ENCODE assay signal across 14 mouse cellular contexts in genomic region chr10:51271364-51271763, GRCm38 (mm10).
DNase-seq lines count a peak whose midpoint lies in the region; ATAC-seq lines count a peak whose summit lies in the region.
"Had no signal": no experiment of that assay in that cellular context is flagged by ENCODE, and none has a peak within 500 bp of the region (broad histone marks: within the 10 kb centered on the region; RNA-seq: fewer than 3 reads in every experiment).

No protein-coding gene starts in this region.

- H3K27me3 ChIP-seq in midbrain, embryonic 13.5 days, result peaks cover 8% of the 10 kb centered on the region

- DNase-seq in left cerebral cortex, adult 11 months (ENCODE audit: low spot score), result peak; percentile 55
- DNase-seq in left cerebral cortex, postnatal 4 days, result no peak
- peak; percentile 25 for DNase-seq in frontal cortex, postnatal 25 days (ENCODE audit: low spot score in 2 of 2)
- DNase-seq in left cerebral cortex, postnatal 14 days (ENCODE audit: low spot score in 2 of 2), result peak; percentile 42 to 79
- no peak for DNase-seq in neural tube, embryonic 10.5 days (ENCODE audit: extremely low spot score, low spot score)
- no peak for DNase-seq in cerebellum, adult 8-10 months
- DNase-seq: adrenal gland, postnatal 14 days; cerebellum, postnatal 14 days; heart, postnatal 10 days had no signal

- 94% methylated on average over 1 of the region's 1 CpGs for WGBS in midbrain, embryonic 13.5 days

- no peak overlapping the region for H3K4me2 ChIP-seq in midbrain, embryonic 13.5 days (replicated peaks)
- H3K4me2 ChIP-seq: midbrain, embryonic 12.5 days had no signal

- no peaks in the 10 kb centered on the region for H3K9me3 ChIP-seq in midbrain, embryonic 13.5 days
- H3K9me3 ChIP-seq: midbrain, embryonic 12.5 days had no signal

- ATAC-seq in midbrain, embryonic 13.5 days, result no peak
- ATAC-seq: CD4-positive, CD25-positive, alpha-beta regulatory T cell, adult 4 months; inflammation-experienced regulatory T-cells, adult 6 months; lung, postnatal 0 days had no signal

- no peak overlapping the region for H3K9ac ChIP-seq in midbrain, embryonic 13.5 days (replicated peaks)
- H3K9ac ChIP-seq: midbrain, embryonic 12.5 days had no signal

- H3K27ac ChIP-seq in midbrain, embryonic 13.5 days, result no peak overlapping the region
- H3K27ac ChIP-seq: midbrain, embryonic 12.5 days had no signal

- intact Hi-C loops in left cerebral cortex, postnatal 4 days (cut with DNase I), result no loop called here
- intact Hi-C loops in left cerebral cortex, postnatal 14 days (cut with DNase I), result no loop called here

- H3K36me3 ChIP-seq in midbrain, embryonic 13.5 days, result no peaks in the 10 kb centered on the region
- H3K36me3 ChIP-seq: midbrain, embryonic 12.5 days had no signal

- no peaks in the 10 kb centered on the region for H3K4me1 ChIP-seq in midbrain, embryonic 13.5 days (replicated peaks)
- H3K4me1 ChIP-seq: midbrain, embryonic 12.5 days had no signal

- no peak overlapping the region for H3K4me3 ChIP-seq in midbrain, embryonic 13.5 days (replicated peaks)
- H3K4me3 ChIP-seq: midbrain, embryonic 12.5 days had no signal

Comparison
In these comparisons a context has a peak if more than half of its experiments do, and no peak if none do; other contexts are left out.
1. DNase-seq: peak in left cerebral cortex, adult 11 months (single experiment), frontal cortex, postnatal 25 days (2 of 2) and left cerebral cortex, postnatal 14 days (2 of 2); none in left cerebral cortex, postnatal 4 days (single experiment), neural tube, embryonic 10.5 days (single experiment) and cerebellum, adult 8-10 months (single experiment).